22 mouse cellular contexts compared by ENCODE assay signal in genomic region chr12:99868821-99869220, GRCm38 (mm10). TPM values are rescaled to one million over a fixed set of nuclear protein-coding genes. Genes with fewer than 3 reads are reported as not detected.
"Had no signal": no experiment of that assay in that cellular context is flagged by ENCODE, and none has a peak within 500 bp of the region (broad histone marks: within the 10 kb centered on the region; RNA-seq: fewer than 3 reads in every experiment).

No protein-coding gene starts in this region.

- H3K4me3 ChIP-seq: gastrocnemius, adult 2 months; heart, adult 2 months; hindbrain, embryonic 13.5 days; hindbrain, embryonic 15.5 days; kidney, embryonic 15.5 days; limb, embryonic 13.5 days; limb, embryonic 15.5 days; liver, embryonic 12.5 days had no signal

- H3K9ac ChIP-seq: hindbrain, embryonic 13.5 days; hindbrain, embryonic 15.5 days; kidney, embryonic 15.5 days; limb, embryonic 13.5 days; limb, embryonic 15.5 days; liver, embryonic 12.5 days; liver, embryonic 14.5 days had no signal

- H3K36me3 ChIP-seq: hindbrain, embryonic 13.5 days; hindbrain, embryonic 15.5 days; kidney, embryonic 15.5 days; limb, embryonic 13.5 days; limb, embryonic 15.5 days; liver, embryonic 12.5 days had no signal

- DNase-seq: gastrocnemius, adult 2 months; gastrocnemius, postnatal 10 days; gastrocnemius, postnatal 25 days; heart, adult 2 months; heart, postnatal 10 days; kidney, adult 11 months; kidney, adult 2 months; kidney, adult 9 months; kidney, postnatal 14 days; kidney, postnatal 36 days; layer of hippocampus, adult 9-11 months; layer of hippocampus, postnatal 36 days; left cerebral cortex, postnatal 4 days had no signal

- H3K27ac ChIP-seq: gastrocnemius, adult 2 months; heart, adult 2 months; hindbrain, embryonic 13.5 days; hindbrain, embryonic 15.5 days; hindbrain, postnatal 0 days; kidney, embryonic 15.5 days; kidney, postnatal 0 days; limb, embryonic 13.5 days; limb, embryonic 15.5 days; liver, embryonic 12.5 days; liver, embryonic 14.5 days had no signal

- H3K9me3 ChIP-seq: hindbrain, embryonic 13.5 days; hindbrain, embryonic 15.5 days; kidney, embryonic 15.5 days; limb, embryonic 13.5 days; limb, embryonic 15.5 days; liver, embryonic 12.5 days had no signal

- H3K4me1 ChIP-seq: hindbrain, embryonic 13.5 days; hindbrain, embryonic 15.5 days; kidney, embryonic 15.5 days; limb, embryonic 13.5 days; limb, embryonic 15.5 days had no signal

RNA-seq across cellular contexts. Expression of gene Efcab11, which starts 15.4 kb away (rescaled TPM):
- total RNA-seq: gastrocnemius, adult 2 months; gastrocnemius, postnatal 25 days had no signal
